Mouse (Mus musculus): ENCODE results near the gene Abcb1b. TPM values are rescaled to one million over a fixed set of nuclear protein-coding genes. Genes with fewer than 3 reads are reported as not detected.
A peak's percentile ranks its signal among the peaks of the same experiment; 100 is the strongest.
"Not testable (repeated sequence)": the region's sequence is repeated elsewhere in the genome, so short reads cannot be mapped to it uniquely, and the experiment has no call there.

Gene Abcb1b
- polyA plus RNA-seq, 1 experiment: 2.9 TPM

- 0 out of 2 replicates have a peak overlapping the region, but pooled peaks have one; percentile 53 for H3K27ac ChIP-seq (ENCODE audit: insufficient read depth, low read length)
- peak overlapping the region; percentile 86 for H3K4me3 ChIP-seq (ENCODE audit: insufficient read depth, low read length)
Measured at GRCm38 (mm10) chr5:8819635-8820591, 22.0 kb downstream of the Abcb1b start.

GRCm38 (mm10) chr5:8820592-8821104, 22.7 kb downstream of the Abcb1b start:
- peak overlapping the region; percentile 86 for H3K4me3 ChIP-seq (ENCODE audit: insufficient read depth, low read length)
- TF ChIP-seq POLR2A (IDR thresholded peaks at IDR 0.05; ENCODE audit: extremely low read depth, insufficient read depth, low read length): 0 out of 2 replicates have a peak, but pooled peaks have one; percentile 2
- H3K4me1 ChIP-seq (ENCODE audit: control insufficient read depth, insufficient read depth, low read length); H3K27ac ChIP-seq (ENCODE audit: insufficient read depth, low read length): not testable (repeated sequence)

More at GRCm38 (mm10) chr5:8819635-8820591, 22.0 kb downstream of the Abcb1b start:
- peaks cover 2% of the 10 kb centered on the region for H3K4me1 ChIP-seq (ENCODE audit: control insufficient read depth, insufficient read depth, low read length)
- TF ChIP-seq POLR2A (IDR thresholded peaks at IDR 0.05; ENCODE audit: extremely low read depth, insufficient read depth, low read length) (peak; percentile 30; the same call in 1 of the 2 replicates), CTCF (IDR thresholded peaks at IDR 0.05; ENCODE audit: extremely low read depth, insufficient read depth, low read length) (no peak)

GRCm38 (mm10) chr5:8838661-8839438, 40.9 kb downstream of the Abcb1b start:
- TF ChIP-seq CTCF (IDR thresholded peaks at IDR 0.05; ENCODE audit: extremely low read depth, insufficient read depth, low read length) (no peak), POLR2A (IDR thresholded peaks at IDR 0.05; ENCODE audit: extremely low read depth, insufficient read depth, low read length) (no peak)
- Histone ChIP-seq H3K27ac (ENCODE audit: insufficient read depth, low read length) (no peak overlapping the region), H3K4me3 (ENCODE audit: insufficient read depth, low read length) (no peak overlapping the region), H3K4me1 (ENCODE audit: control insufficient read depth, insufficient read depth, low read length) (no peaks in the 10 kb centered on the region)

GRCm38 (mm10) chr5:8839651-8840050, 41.7 kb downstream of the Abcb1b start:
- Histone ChIP-seq H3K4me1 (ENCODE audit: control insufficient read depth, insufficient read depth, low read length) (no peaks in the 10 kb centered on the region), H3K4me3 (ENCODE audit: insufficient read depth, low read length) (no peak overlapping the region), H3K27ac (ENCODE audit: insufficient read depth, low read length) (no peak overlapping the region)
- TF ChIP-seq CTCF (IDR thresholded peaks at IDR 0.05; ENCODE audit: extremely low read depth, insufficient read depth, low read length) (no peak), POLR2A (IDR thresholded peaks at IDR 0.05; ENCODE audit: extremely low read depth, insufficient read depth, low read length) (no peak)

- peak; percentile 43 for TF ChIP-seq CTCF (IDR thresholded peaks at IDR 0.05; ENCODE audit: extremely low read depth, insufficient read depth, low read length)
- TF ChIP-seq POLR2A (IDR thresholded peaks at IDR 0.05; ENCODE audit: extremely low read depth, insufficient read depth, low read length): no peak
- no peak overlapping the region for H3K4me3 ChIP-seq (ENCODE audit: insufficient read depth, low read length)
- no peaks in the 10 kb centered on the region for H3K4me1 ChIP-seq (ENCODE audit: control insufficient read depth, insufficient read depth, low read length)
- H3K27ac ChIP-seq (ENCODE audit: insufficient read depth, low read length): no peak overlapping the region
Measured at GRCm38 (mm10) chr5:8840887-8841286, 42.9 kb downstream of the Abcb1b start.

- TF ChIP-seq CTCF (IDR thresholded peaks at IDR 0.05; ENCODE audit: extremely low read depth, insufficient read depth, low read length): no peak
- no peak for TF ChIP-seq POLR2A (IDR thresholded peaks at IDR 0.05; ENCODE audit: extremely low read depth, insufficient read depth, low read length)
- Histone ChIP-seq H3K27ac (ENCODE audit: insufficient read depth, low read length) (no peak overlapping the region), H3K4me1 (ENCODE audit: control insufficient read depth, insufficient read depth, low read length) (no peaks in the 10 kb centered on the region), H3K4me3 (ENCODE audit: insufficient read depth, low read length) (no peak overlapping the region)
Measured at GRCm38 (mm10) chr5:8842815-8843214, 44.9 kb downstream of the Abcb1b start.

- H3K27ac ChIP-seq (ENCODE audit: insufficient read depth, low read length); H3K4me1 ChIP-seq (ENCODE audit: control insufficient read depth, insufficient read depth, low read length); H3K4me3 ChIP-seq (ENCODE audit: insufficient read depth, low read length): not testable (repeated sequence)
Measured at GRCm38 (mm10) chr5:8848607-8849575, 50.9 kb downstream of the Abcb1b start.

GRCm38 (mm10) chr5:8850851-8851250, 52.9 kb downstream of the Abcb1b start:
- Histone ChIP-seq H3K4me3 (ENCODE audit: insufficient read depth, low read length) (no peak overlapping the region), H3K27ac (ENCODE audit: insufficient read depth, low read length) (no peak overlapping the region), H3K4me1 (ENCODE audit: control insufficient read depth, insufficient read depth, low read length) (no peaks in the 10 kb centered on the region)
- TF ChIP-seq POLR2A (IDR thresholded peaks at IDR 0.05; ENCODE audit: extremely low read depth, insufficient read depth, low read length) (no peak), CTCF (IDR thresholded peaks at IDR 0.05; ENCODE audit: extremely low read depth, insufficient read depth, low read length) (no peak)

GRCm38 (mm10) chr5:8857201-8857600, 59.3 kb downstream of the Abcb1b start:
- no peaks in the 10 kb centered on the region for H3K4me1 ChIP-seq (ENCODE audit: control insufficient read depth, insufficient read depth, low read length)
- TF ChIP-seq POLR2A (IDR thresholded peaks at IDR 0.05; ENCODE audit: extremely low read depth, insufficient read depth, low read length): no peak
- TF ChIP-seq CTCF (IDR thresholded peaks at IDR 0.05; ENCODE audit: extremely low read depth, insufficient read depth, low read length): no peak
- no peak overlapping the region for H3K4me3 ChIP-seq (ENCODE audit: insufficient read depth, low read length)
- H3K27ac ChIP-seq (ENCODE audit: insufficient read depth, low read length): no peak overlapping the region
